Mouse (Mus musculus) monocyte, adult 59 days (primary cell): ENCODE results near the gene Vmn2r114. TPM values are rescaled to one million over a fixed set of nuclear protein-coding genes. Genes with fewer than 3 reads are reported as not detected.

ENCODE experiments used
- total RNA-seq, 2 experiments: library from RNA; stranded (reverse); gene quantifications; one replicate each; pipeline ENCODE4 v1.2.4; 2023

Vmn2r114 gene
- not detected for total RNA-seq

DNA sequence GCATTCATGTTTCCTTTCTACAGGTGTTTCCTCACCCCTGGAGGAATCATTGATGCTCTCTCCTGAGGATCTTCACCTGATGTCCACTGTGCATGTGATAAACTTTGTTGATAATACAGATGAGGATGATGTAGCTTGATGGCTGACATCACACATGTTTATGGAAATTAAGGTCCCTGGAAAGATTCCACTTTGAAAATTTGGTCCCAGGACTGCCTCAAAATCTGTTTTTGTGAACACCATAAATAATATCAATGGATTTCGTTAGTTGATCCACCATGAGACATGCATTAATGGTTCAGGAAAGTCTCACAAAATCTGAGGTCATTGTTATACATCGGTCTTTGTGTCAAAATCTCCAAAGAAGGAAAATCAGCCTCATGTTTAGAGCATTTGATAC, at the start of gene Vmn2r114:
TSS of gene Vmn2r114 (minus strand) at position 101 of the 400 bp plus-strand sequence.

GRCm38 (mm10) chr17:23343441-23343840, 31.1 kb upstream of the Vmn2r114 start, which contains the start of gene Vmn2r115:
TSS of gene Vmn2r115 (plus strand) at chr17:23343741.

Other genes starting within 250 kb of the Vmn2r114 start
- 1 to 10 TPM; 1.5 to 3.2 TPM for gene Zfp40, start 119.3 kb downstream of the Vmn2r114 start, total RNA-seq
- gene Vmn2r115, start 31.2 kb upstream of the Vmn2r114 start, total RNA-seq, result not detected
- not detected for gene Vmn2r116, start 72.1 kb upstream of the Vmn2r114 start, total RNA-seq
- not detected for gene Vmn2r117, start 167.2 kb upstream of the Vmn2r114 start, total RNA-seq